In the genomic region with DNA sequence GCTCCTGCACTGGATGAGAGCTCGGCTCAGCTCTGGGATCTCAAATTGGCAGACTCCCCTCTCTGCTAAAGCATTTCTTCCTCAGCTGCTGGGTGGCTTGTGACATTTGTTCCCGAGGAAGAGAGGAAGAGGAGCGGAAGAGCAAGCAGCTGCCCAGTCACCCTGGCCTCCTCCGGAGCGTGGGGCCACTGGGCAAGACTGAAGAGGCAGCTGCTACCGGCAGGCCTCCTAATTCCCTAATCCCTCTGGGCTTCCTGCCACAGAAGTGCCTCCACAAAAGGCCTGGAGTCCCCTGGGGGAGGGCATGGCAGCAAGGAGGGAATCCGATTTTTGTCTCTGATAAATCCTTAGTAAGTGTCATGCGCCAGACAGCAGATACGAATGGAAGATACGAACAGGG, we compare ENCODE assay signal across 8 mouse cellular contexts.
DNase-seq lines count a peak whose midpoint lies in the region; ATAC-seq lines count a peak whose summit lies in the region.

No protein-coding gene starts in this region.

- peak overlapping the region; percentile 2 for H3K4me2 ChIP-seq in midbrain, embryonic 15.5 days
- no peak overlapping the region for H3K4me2 ChIP-seq in heart, embryonic 12.5 days

- WGBS in midbrain, embryonic 15.5 days, result 16% methylated on average over 10 of the region's 10 CpGs
- 67% methylated on average over 10 of the region's 10 CpGs for WGBS in heart, embryonic 12.5 days

- ATAC-seq in midbrain, embryonic 15.5 days (replicated peaks), result peak; percentile 77
- no peak for ATAC-seq in heart, embryonic 12.5 days (ENCODE audit: insufficient number of reproducible peaks, low FRiP score)

- peak; percentile 34 for DNase-seq in cerebellum, adult 11-12 months
- DNase-seq in cerebellum, adult 9-10 months, result no peak
- DNase-seq in adipocyte (ENCODE audit: low spot score), result peak; percentile 43
- DNase-seq in gastrocnemius, postnatal 25 days, result peak; percentile 48
- no peak for DNase-seq in lung, adult 18-20 months
- DNase-seq in adrenal gland, adult 8-10 months, result no peak

- H3K27ac ChIP-seq in midbrain, embryonic 15.5 days, result peak overlapping the region; percentile 75
- H3K27ac ChIP-seq in heart, embryonic 12.5 days (ENCODE audit: poor library complexity, severe bottlenecking), result no peak overlapping the region

- peaks cover 10% of the 10 kb centered on the region for H3K4me1 ChIP-seq in midbrain, embryonic 15.5 days
- no peaks in the 10 kb centered on the region for H3K4me1 ChIP-seq in heart, embryonic 12.5 days (replicated peaks)

- no peaks in the 10 kb centered on the region for H3K27me3 ChIP-seq in midbrain, embryonic 15.5 days (replicated peaks)
- H3K27me3 ChIP-seq in heart, embryonic 12.5 days (replicated peaks), result no peaks in the 10 kb centered on the region

- no peaks in the 10 kb centered on the region for H3K9me3 ChIP-seq in midbrain, embryonic 15.5 days
- peaks cover 7% of the 10 kb centered on the region; the same call in 1 of the 2 replicates for H3K9me3 ChIP-seq in heart, embryonic 12.5 days (replicated peaks)

- H3K9ac ChIP-seq in midbrain, embryonic 15.5 days, result no peak overlapping the region
- no peak overlapping the region for H3K9ac ChIP-seq in heart, embryonic 12.5 days

- no peak overlapping the region for H3K4me3 ChIP-seq in midbrain, embryonic 15.5 days
- H3K4me3 ChIP-seq in heart, embryonic 12.5 days, result no peak overlapping the region

- H3K36me3 ChIP-seq in midbrain, embryonic 15.5 days (replicated peaks), result no peaks in the 10 kb centered on the region
- no peaks in the 10 kb centered on the region for H3K36me3 ChIP-seq in heart, embryonic 12.5 days

Comparison
In these comparisons a context has a peak if more than half of its experiments do, and no peak if none do; other contexts are left out.
1. DNase-seq: peak in cerebellum, adult 11-12 months (single experiment), adipocyte (single experiment) and gastrocnemius, postnatal 25 days (single experiment); none in cerebellum, adult 9-10 months (single experiment), lung, adult 18-20 months (0 of 2) and adrenal gland, adult 8-10 months (single experiment).